Mouse (Mus musculus) adrenal gland, postnatal 4 days (tissue): ENCODE results near the gene Cldn15. TPM values are rescaled to one million over a fixed set of nuclear protein-coding genes. Genes with fewer than 3 reads are reported as not detected.
A peak's percentile ranks its signal among the peaks of the same experiment; 100 is the strongest.
"Not testable (repeated sequence)": the region's sequence is repeated elsewhere in the genome, so short reads cannot be mapped to it uniquely, and the experiment has no call there.

Experiments
- DNase-seq, 2 experiments: peaks; one replicate each; pipeline ENCODE4 v3.0.0; 2021 to 2022; ENCODE audit warnings: low spot score in 2 of 2, mixed read lengths in 2 of 2
- total RNA-seq, 2 experiments: library from RNA; stranded (reverse); gene quantifications; 2 replicates each; pipeline ENCODE4 v1.2.3; 2021

Cldn15 gene
- total RNA-seq, 2 experiments from 2014 or later = 11.1 to 13.4 TPM

- no peak for DNase-seq
Observed at GRCm38 (mm10) chr5:136947874-136948273, 18.5 kb upstream of the Cldn15 start.

- not testable (repeated sequence) for DNase-seq
Observed at GRCm38 (mm10) chr5:136949551-136950336, 16.7 kb upstream of the Cldn15 start.

- no peak for DNase-seq
Observed at GRCm38 (mm10) chr5:136950521-136950920, 15.9 kb upstream of the Cldn15 start.

GRCm38 (mm10) chr5:136952153-136952552 is 14.3 kb upstream of the Cldn15 start:
- DNase-seq = no peak

- DNase-seq = peak; percentile 89 to 91
Observed at GRCm38 (mm10) chr5:136953015-136953414, 13.4 kb upstream of the Cldn15 start, which contains the start of gene Fis1. Gene Fis1, plus strand, starts transcription at chr5:136953275.

GRCm38 (mm10) chr5:136953440-136953951 is 12.9 kb upstream of the Cldn15 start:
- DNase-seq = no peak

GRCm38 (mm10) chr5:136955622-136956021 is 10.8 kb upstream of the Cldn15 start:
- DNase-seq = no peak

- DNase-seq = no peak
Observed at GRCm38 (mm10) chr5:136957250-136957649, 9.2 kb upstream of the Cldn15 start.

GRCm38 (mm10) chr5:136958991-136959605 is 7.3 kb upstream of the Cldn15 start:
- DNase-seq = no peak

- no peak for DNase-seq
Observed at GRCm38 (mm10) chr5:136960053-136960452, 6.4 kb upstream of the Cldn15 start.

GRCm38 (mm10) chr5:136961334-136961982 is 5.0 kb upstream of the Cldn15 start:
- DNase-seq = no peak

- DNase-seq = peak; percentile 48 to 81
Observed at GRCm38 (mm10) chr5:136961983-136962461, 4.4 kb upstream of the Cldn15 start.

- DNase-seq = peak; percentile 60
Observed at GRCm38 (mm10) chr5:136962501-136962900, 3.9 kb upstream of the Cldn15 start.

GRCm38 (mm10) chr5:136962966-136963540 is 3.4 kb upstream of the Cldn15 start:
- no peak for DNase-seq

- no peak for DNase-seq
Observed at GRCm38 (mm10) chr5:136965210-136965609, 1.2 kb upstream of the Cldn15 start.

GRCm38 (mm10) chr5:136965686-136966085 is 730 bp upstream of the Cldn15 start:
- DNase-seq = no peak

- no peak for DNase-seq
Observed at GRCm38 (mm10) chr5:136966861-136967455, 542 bp downstream of the Cldn15 start.

GRCm38 (mm10) chr5:136967592-136967991 is 1.2 kb downstream of the Cldn15 start:
- no peak for DNase-seq

- peak in 1 of 2 experiments; percentile 56 for DNase-seq
Observed at GRCm38 (mm10) chr5:136970703-136971102, 4.3 kb downstream of the Cldn15 start.

GRCm38 (mm10) chr5:136973670-136974069 is 7.3 kb downstream of the Cldn15 start:
- DNase-seq = no peak

- no peak for DNase-seq
Observed at GRCm38 (mm10) chr5:136977769-136978168, 11.4 kb downstream of the Cldn15 start.
